Mouse (Mus musculus): ENCODE data around the gene Tdrd5.
"Not testable (repeated sequence)": the region's sequence is repeated elsewhere in the genome, so short reads cannot be mapped to it uniquely, and the experiment has no call there.

The Tdrd5 gene

GRCm38 (mm10) chr1:156302911-156303749, at the start of gene Tdrd5:
TSS of gene Tdrd5 (minus strand) at chr1:156303664.
- DNase-seq: peak; percentile 4

GRCm38 (mm10) chr1:156352466-156352865, 49.0 kb upstream of the Tdrd5 start:
- no peak for DNase-seq

- no peak for DNase-seq
These were observed 47.0 kb upstream of the Tdrd5 start for GRCm38 (mm10) chr1:156350441-156350840.

- DNase-seq: no peak
These were observed 45.6 kb upstream of the Tdrd5 start for GRCm38 (mm10) chr1:156349031-156349430.

GRCm38 (mm10) chr1:156345633-156346032, 42.2 kb upstream of the Tdrd5 start:
- no peak for DNase-seq

GRCm38 (mm10) chr1:156344433-156344832, 41.0 kb upstream of the Tdrd5 start:
- no peak for DNase-seq

- no peak for DNase-seq
These were observed 37.4 kb upstream of the Tdrd5 start for GRCm38 (mm10) chr1:156340847-156341246.

DNA sequence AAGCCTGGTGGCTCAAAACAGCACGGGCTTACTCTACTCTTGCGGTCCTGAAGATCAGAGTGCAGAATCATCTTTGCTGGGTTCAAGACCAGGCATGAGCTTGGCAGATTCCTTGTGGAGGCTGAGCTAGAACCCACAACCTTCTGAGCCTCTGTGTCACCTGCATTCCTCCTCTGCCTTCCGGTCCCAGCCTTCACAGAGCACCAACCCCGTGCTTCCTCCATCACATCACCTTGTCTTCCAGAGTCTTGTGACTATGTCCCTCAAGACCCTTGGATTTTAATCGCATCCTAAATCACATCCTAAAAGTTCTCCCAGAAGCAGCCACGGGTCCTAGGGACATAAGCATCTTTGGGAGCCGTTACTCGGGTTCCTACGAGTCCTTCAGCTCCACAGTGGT, 19.7 kb upstream of the Tdrd5 start:
- no peak for DNase-seq

- DNase-seq: no peak
These were observed 7.2 kb upstream of the Tdrd5 start, which contains the start of gene Nphs2 for GRCm38 (mm10) chr1:156310630-156311029. TSS of gene Nphs2 (plus strand) at chr1:156310727.

DNA sequence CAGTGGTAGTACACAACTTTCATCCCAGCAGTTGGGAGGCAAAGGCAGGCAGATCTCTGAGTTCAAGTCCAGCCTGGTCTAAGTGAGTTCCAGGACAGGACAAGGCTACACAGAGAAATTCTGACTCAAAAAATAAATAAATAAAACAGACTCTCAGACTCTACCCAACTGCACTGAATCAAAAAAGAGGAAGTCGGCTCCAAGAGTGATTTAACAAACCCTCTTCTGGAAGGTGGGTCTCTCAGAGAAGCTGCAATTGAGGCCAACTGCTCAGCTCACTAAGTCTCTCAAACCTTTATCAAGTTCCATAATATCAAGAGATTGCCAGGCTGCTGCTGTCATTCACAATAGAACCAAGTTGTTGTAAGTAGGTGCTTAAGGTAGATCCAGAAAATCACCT, 5.1 kb upstream of the Tdrd5 start:
- no peak for DNase-seq

DNA sequence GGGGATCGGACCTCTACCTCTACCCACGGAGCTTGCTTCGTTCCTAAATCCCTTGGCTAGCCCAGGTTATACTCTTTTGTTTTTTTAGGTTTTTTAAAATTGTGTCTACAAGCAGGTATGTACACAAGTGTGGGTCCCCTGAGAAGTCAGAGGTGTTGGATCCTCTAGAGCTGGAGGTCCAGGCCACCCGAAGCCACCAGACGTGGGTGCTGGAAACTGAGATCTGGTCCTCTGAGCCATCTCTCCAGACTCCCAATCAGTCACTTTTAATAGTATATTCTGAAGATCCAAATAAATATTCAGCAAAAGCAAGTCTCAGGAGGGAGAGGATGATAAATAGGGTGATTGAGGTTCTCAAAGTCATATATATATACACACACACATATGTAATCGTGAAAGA, 13.4 kb downstream of the Tdrd5 start:
- no peak for DNase-seq

GRCm38 (mm10) chr1:156289222-156289587, 14.3 kb downstream of the Tdrd5 start:
- DNase-seq: not testable (repeated sequence)

- DNase-seq: no peak
These were observed 14.8 kb downstream of the Tdrd5 start for GRCm38 (mm10) chr1:156288556-156289221.

DNA sequence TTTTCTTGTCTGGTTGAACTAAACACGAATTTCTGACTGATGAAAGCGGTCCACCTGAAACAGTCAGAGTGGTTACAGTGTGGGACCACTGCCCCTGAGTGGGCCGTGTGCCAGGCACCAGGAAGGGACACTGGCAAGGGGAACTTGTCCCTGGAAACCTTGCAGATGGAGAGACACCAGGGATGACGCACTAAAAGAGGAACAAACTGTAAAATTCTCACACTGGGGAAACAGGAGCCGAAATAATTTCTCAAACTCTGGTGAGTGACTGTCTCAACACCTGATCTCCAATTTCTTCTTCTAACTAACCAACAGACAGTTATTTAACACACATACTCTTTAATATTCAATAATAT, 17.9 kb downstream of the Tdrd5 start:
- no peak for DNase-seq

DNA sequence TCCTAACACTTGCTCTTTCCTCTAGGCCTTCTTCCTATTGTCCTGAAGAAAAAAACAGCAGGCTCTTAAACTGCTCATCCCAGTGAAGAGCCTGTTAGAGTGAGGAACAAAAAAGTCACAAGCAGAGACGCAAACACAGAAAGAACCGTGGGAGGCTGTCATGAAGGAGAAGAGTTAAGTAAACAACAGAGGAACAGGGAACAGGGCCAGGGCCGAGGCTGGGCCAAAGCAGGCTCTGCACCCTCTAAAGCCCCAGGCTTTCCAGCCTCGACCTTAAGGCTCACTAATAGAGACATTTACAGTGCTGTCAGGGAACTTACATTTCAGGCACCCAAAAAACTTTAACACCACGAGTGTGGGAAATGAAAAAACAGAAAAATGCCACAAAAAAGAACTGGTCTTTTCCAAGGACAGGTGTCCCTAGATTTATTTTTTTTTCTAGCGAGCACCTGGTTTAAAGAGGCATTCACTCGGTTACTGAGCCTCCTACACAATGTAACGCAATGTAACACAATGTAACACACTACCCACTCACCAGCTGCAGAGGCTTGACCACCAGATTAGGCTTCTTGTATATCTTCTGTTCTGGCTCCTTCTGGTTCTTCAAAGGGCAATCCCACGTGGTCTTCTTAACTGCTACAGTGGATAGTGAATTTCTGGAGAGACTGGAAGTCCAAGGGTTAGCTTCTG, 18.5 kb downstream of the Tdrd5 start:
- DNase-seq: no peak

DNA sequence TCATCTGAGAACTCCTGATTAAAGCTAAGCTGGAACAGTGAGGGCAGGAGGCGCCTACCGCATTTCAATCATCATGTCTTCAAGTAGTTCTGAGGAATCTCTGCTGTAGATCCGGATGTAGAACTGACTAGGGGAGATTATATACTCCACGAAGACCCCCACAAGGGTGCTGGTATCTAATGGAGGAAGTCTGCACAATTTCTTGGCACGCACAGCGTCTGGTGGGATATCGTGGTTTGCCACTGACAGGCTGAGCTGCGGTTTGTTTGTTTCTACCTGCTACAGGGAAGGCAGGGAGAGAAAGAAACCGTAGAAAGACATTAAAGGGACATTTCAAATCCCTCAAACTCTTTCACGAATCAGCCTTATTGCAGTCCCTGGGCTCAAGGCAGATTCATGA, 19.3 kb downstream of the Tdrd5 start:
- DNase-seq: no peak

GRCm38 (mm10) chr1:156280131-156280530, 23.3 kb downstream of the Tdrd5 start:
- no peak for DNase-seq

GRCm38 (mm10) chr1:156273647-156274046, 29.8 kb downstream of the Tdrd5 start:
- DNase-seq: no peak

GRCm38 (mm10) chr1:156271654-156272053, 31.8 kb downstream of the Tdrd5 start:
- DNase-seq: no peak

- no peak for DNase-seq
These were observed 33.0 kb downstream of the Tdrd5 start for GRCm38 (mm10) chr1:156270471-156270870.

DNA sequence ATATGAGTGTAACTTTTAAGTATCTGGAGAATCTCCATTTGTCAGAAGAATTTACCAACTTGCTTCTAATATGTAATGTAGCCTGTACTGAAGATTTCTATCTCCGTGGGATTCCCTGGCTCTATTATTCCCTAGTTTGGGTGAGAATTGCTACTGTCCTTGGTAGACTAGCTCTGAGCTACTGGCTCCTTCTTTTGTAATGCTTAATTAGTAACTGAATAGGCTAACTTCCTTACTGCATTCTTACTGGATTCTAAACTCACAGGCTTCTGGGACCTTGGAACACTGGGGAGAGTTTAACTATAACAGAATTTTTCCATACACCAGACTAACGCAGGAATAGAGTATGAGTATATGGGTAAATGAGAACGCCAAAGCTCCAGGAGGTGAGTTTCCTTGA, 34.9 kb downstream of the Tdrd5 start:
- not testable (repeated sequence) for DNase-seq

GRCm38 (mm10) chr1:156263946-156264345, 39.5 kb downstream of the Tdrd5 start:
- no peak for DNase-seq

- peak; percentile 50 for DNase-seq
These were observed 40.1 kb downstream of the Tdrd5 start for GRCm38 (mm10) chr1:156263352-156263751.

DNA sequence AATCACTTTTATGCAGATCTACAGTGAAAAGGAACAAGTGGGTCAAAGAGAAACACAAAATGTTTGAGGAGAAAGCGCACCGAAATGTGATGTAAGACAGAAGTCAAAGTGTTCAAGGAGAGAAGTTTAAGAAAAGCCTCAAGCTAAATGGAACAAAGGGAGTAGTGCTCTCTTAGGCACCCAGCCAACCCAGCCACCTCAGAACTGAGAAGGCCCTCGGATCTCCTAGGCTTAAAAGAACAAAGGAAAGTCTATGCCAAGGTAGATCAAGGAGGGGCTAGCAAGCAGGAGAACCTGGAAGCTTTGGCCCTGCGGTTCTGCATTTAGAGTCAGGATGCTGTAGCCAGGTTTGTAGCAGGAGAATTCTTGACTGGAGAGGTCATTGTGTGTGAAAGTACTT, 48.6 kb downstream of the Tdrd5 start:
- no peak for DNase-seq
